Mouse (Mus musculus) lung, postnatal 0 days (tissue): ENCODE results near the gene Olfr270. TPM values are rescaled to one million over a fixed set of nuclear protein-coding genes. Genes with fewer than 3 reads are reported as not detected.

Experiments
- ATAC-seq: fragments of 200-750 bp; cut with Nextera tagmentation; 2 replicates; pipeline ENCODE4 v1.8.0; 2017; ENCODE audit warnings: moderate library complexity
- DNase-seq: peaks from one replicate; pipeline ENCODE4 v3.0.0-alpha.2; 2016; ENCODE audit warnings: low spot score
- H3K27ac ChIP-seq: fragments of 300-500 bp; sonication (generic); 2 replicates; pipeline ENCODE4 v1.5.1; 2014; ENCODE audit warnings: antibody characterized with exemption, mild to moderate bottlenecking, low read length, mixed read lengths
- H3K27me3 ChIP-seq: fragments of 300-500 bp; sonication (generic); replicated peaks from 2 replicates; pipeline ENCODE4 v1.6.1; 2014; ENCODE audit warnings: low read length, mixed read lengths; ENCODE audit not compliant: insufficient read depth
- H3K36me3 ChIP-seq: fragments of 300-500 bp; sonication (generic); 2 replicates; pipeline ENCODE4 v1.6.1; 2014; ENCODE audit warnings: low read length, mixed read lengths; ENCODE audit not compliant: insufficient read depth
- H3K4me1 ChIP-seq: fragments of 300-500 bp; sonication (generic); 2 replicates; pipeline ENCODE4 v1.6.1; 2014; ENCODE audit warnings: antibody characterized with exemption, low read depth, low read length, mixed read lengths; ENCODE audit not compliant: insufficient read depth
- H3K4me2 ChIP-seq: fragments of 300-500 bp; sonication (generic); replicated peaks from 2 replicates; pipeline ENCODE4 v1.6.1; 2014; ENCODE audit warnings: low read depth, mild to moderate bottlenecking, low read length, moderate library complexity, mixed read lengths
- H3K4me3 ChIP-seq: fragments of 300-500 bp; sonication (generic); 2 replicates; pipeline ENCODE4 v1.5.1; 2014; ENCODE audit warnings: low read depth, low read length
- H3K9ac ChIP-seq: fragments of 300-500 bp; sonication (generic); replicated peaks from 2 replicates; pipeline ENCODE4 v1.6.1; 2014; ENCODE audit warnings: low read depth, mild to moderate bottlenecking
- H3K9me3 ChIP-seq: fragments of 300-500 bp; sonication (generic); 2 replicates; pipeline ENCODE4 v1.6.1; 2016; ENCODE audit warnings: low read length, mixed read lengths
- CTCF ChIP-seq: IDR thresholded peaks from 2 replicates; pipeline ENCODE4 v1.5.1; 2016; ENCODE audit warnings: antibody characterized with exemption, mild to moderate bottlenecking
- EP300 ChIP-seq: IDR thresholded peaks from 2 replicates; pipeline ENCODE4 v1.6.1; 2016; ENCODE audit warnings: antibody characterized with exemption, mild to moderate bottlenecking, control low read depth
- WGBS: fragments of 180-500 bp; shearing (Covaris S2); extraction: QIAGEN DNeasy Blood & Tissue Kit; methylation state at CpG from one replicate; pipeline ENCODE4 v1.1.7; 2014; 5-methylcytosine and 5-hydroxymethylcytosine counted together
- polyA plus RNA-seq: library from polyadenylated mRNA; unstranded; fragments of >200 nt; fragmentation: Nextera tagmentation; extraction: Ambion mirVana; gene quantifications from 2 replicates; pipeline ENCODE4 v1.2.1, GENCODE M21; 2015

Olfr270 gene
- polyA plus RNA-seq, 1 experiment from 2014 or later: not detected

DNA sequence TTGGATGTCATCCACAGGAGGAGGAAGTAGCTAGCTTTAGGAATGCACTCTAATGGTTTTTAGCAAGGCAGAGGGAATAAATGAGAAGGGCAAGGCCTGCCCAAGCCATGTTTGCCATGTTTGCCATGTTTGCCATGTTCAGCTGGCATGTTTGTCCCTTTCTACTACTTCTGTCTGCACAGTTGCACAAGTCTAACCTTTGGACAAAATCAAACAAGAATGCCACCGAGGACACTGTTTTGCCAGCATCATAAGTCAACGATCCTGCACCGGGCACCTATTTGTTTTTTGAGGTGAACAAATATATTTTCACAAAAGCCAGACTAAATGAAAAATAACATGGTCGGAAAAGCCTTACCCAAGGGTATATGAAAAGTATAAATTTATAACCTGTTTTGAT lies 45.5 kb downstream of the Olfr270 start:
- no peaks in the 10 kb centered on the region for H3K36me3 ChIP-seq
- no peaks in the 10 kb centered on the region for H3K27me3 ChIP-seq
- H3K4me3 ChIP-seq: no peak overlapping the region
- ATAC-seq (no peak), DNase-seq (no peak)
- 83% methylated on average over 4 of the region's 4 CpGs for WGBS
- H3K9ac ChIP-seq: no peak overlapping the region
- TF ChIP-seq CTCF (no peak), EP300 (no peak)
- no peak overlapping the region for H3K27ac ChIP-seq
- H3K4me2 ChIP-seq: no peak overlapping the region
- H3K4me1 ChIP-seq: peaks cover 5% of the 10 kb centered on the region; the same call in 1 of the 2 replicates
- H3K9me3 ChIP-seq: no peaks in the 10 kb centered on the region

DNA sequence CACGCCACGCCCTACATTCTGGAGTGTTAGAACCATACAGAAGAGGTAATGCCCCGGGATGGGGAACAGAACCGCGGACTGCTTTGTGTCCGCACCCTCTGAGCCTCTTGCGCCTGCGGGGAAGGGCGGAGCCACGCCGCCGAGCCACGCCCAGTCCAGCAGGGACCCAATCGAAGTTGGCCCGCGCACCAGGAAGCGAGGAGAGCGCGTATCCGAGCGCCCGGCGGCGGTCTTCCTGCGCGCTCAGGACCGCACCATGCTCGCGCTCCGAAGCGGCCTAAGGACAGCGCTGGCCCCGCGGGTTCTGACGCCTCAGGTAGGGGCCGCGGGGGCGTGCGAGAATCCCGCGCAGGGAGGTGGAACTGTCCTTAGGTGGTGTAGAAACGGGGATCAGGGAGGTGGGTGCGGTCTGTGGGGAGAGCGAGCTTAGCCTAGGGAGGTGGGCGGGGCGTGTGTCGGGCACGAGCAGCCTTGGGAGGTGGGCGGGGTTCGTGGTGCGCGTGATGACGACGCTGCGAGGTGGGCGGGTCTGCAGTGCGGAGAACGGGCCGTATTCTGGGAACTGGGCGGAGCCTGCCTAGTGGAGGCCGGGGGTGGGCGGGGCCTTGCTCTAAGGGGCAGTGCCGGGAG lies 47.5 kb downstream of the Olfr270 start, which contains the start of gene Nipsnap3b:
Nipsnap3b (plus strand) TSS at position 149 of the 630 bp plus-strand sequence.
- 2% methylated on average over 60 of the region's 63 CpGs for WGBS
- DNase-seq (peak; percentile 99), ATAC-seq (peak; percentile 97)
- peak within 1 kb of the TSS; percentile 84 for H3K27ac ChIP-seq
- peak within 1 kb of the TSS; percentile 74 for H3K4me3 ChIP-seq
- H3K27me3 ChIP-seq: no peaks in the 10 kb centered on the region
- H3K4me2 ChIP-seq: peak within 1 kb of the TSS; percentile 50
- TF ChIP-seq EP300 (no peak), CTCF (no peak)
- peak within 1 kb of the TSS; percentile 58 for H3K9ac ChIP-seq
- H3K4me1 ChIP-seq: peaks cover 5% of the 10 kb centered on the region; the same call in 1 of the 2 replicates
- H3K9me3 ChIP-seq: 0 out of 2 replicates have a peak, but pooled peaks cover under 1% of the 10 kb centered on the region
- H3K36me3 ChIP-seq: no peaks in the 10 kb centered on the region

- TF ChIP-seq EP300: no peak
- TF ChIP-seq CTCF: no peak
- Histone ChIP-seq H3K36me3 (peaks cover 3% of the 10 kb centered on the region), H3K27ac (no peak overlapping the region), H3K4me1 (peaks cover 5% of the 10 kb centered on the region; the same call in 1 of the 2 replicates), H3K9me3 (0 out of 2 replicates have a peak, but pooled peaks cover 3% of the 10 kb centered on the region), H3K27me3 (no peaks in the 10 kb centered on the region), H3K9ac (no peak overlapping the region), H3K4me3 (no peak overlapping the region), H3K4me2 (no peak overlapping the region)
- DNase-seq (no peak), ATAC-seq (no peak)
- WGBS: 87% methylated on average over 7 of the region's 7 CpGs
These were observed 50.1 kb downstream of the Olfr270 start for GRCm38 (mm10) chr4:53014421-53014820.

DNA sequence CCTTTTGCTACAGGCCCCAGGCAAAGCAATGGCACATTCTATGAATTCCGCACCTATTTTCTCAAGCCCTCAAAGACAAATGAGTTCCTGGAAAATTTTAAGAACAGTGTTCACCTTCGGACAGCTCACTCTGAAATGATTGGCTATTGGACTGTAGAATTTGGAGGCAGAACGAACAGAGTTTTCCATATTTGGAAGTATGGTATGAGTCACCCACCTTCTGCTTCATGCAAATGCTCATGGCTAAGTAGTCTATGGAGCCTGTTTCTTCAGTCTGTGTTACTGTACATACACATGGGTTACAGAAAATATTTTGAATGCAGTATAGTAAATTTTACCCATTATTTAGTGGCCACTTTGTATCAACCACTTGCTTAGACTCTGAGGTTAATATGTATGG lies 50.7 kb downstream of the Olfr270 start:
- 0 out of 2 replicates have a peak, but pooled peaks cover 3% of the 10 kb centered on the region for H3K9me3 ChIP-seq
- no peak overlapping the region for H3K4me3 ChIP-seq
- no peak overlapping the region for H3K4me2 ChIP-seq
- H3K9ac ChIP-seq: no peak overlapping the region
- no peak overlapping the region for H3K27ac ChIP-seq
- H3K27me3 ChIP-seq: no peaks in the 10 kb centered on the region
- TF ChIP-seq CTCF (no peak), EP300 (no peak)
- DNase-seq (no peak), ATAC-seq (no peak)
- peaks cover 3% of the 10 kb centered on the region for H3K36me3 ChIP-seq
- WGBS: 91% methylated on average over 3 of the region's 3 CpGs
- peaks cover 5% of the 10 kb centered on the region; the same call in 1 of the 2 replicates for H3K4me1 ChIP-seq

DNA sequence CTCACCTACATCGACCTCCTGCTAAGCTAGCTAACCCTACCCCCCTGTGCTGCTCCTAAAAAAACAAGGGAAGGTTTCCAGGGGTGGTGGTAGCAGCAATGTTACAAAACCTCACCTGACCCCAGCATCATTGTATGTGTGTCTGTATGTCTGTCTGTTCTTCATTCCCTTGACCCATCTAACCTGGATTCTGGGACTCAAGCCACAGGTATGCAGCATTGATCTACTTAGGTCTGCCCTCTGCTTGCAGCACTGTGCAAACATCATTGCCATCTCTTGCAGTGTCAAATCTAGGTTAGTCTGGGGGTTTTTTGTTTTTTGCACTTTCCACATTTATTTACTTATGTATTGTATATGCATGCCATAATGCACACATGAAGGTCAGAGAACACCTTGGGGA lies 54.0 kb downstream of the Olfr270 start:
- TF ChIP-seq EP300 (no peak), CTCF (no peak)
- Histone ChIP-seq H3K9ac (no peak overlapping the region), H3K4me3 (no peak overlapping the region), H3K4me2 (no peak overlapping the region), H3K9me3 (0 out of 2 replicates have a peak, but pooled peaks cover 3% of the 10 kb centered on the region), H3K36me3 (peaks cover 9% of the 10 kb centered on the region), H3K4me1 (no peaks in the 10 kb centered on the region), H3K27ac (no peak overlapping the region), H3K27me3 (no peaks in the 10 kb centered on the region)
- ATAC-seq (no peak), DNase-seq (no peak)
- 88% methylated on average over 1 of the region's 1 CpGs for WGBS

Other genes with a start within 250 kb of the Olfr270 start
- gene Olfr275, start 149.9 kb upstream of the Olfr270 start, polyA plus RNA-seq: not detected in 2 replicates
- not detected in 2 replicates for gene Olfr273, start 105.3 kb upstream of the Olfr270 start, polyA plus RNA-seq
- gene Olfr272, start 45.4 kb upstream of the Olfr270 start, polyA plus RNA-seq: not detected in 2 replicates
- gene Nipsnap3a, start 24.7 kb downstream of the Olfr270 start, polyA plus RNA-seq: not detected in 2 replicates
- 77.4 and 79.4 TPM in 2 replicates for gene Nipsnap3b, start 47.3 kb downstream of the Olfr270 start, polyA plus RNA-seq
- 3.7 and 4.6 TPM in 2 replicates for gene Abca1, start 195.3 kb downstream of the Olfr270 start, polyA plus RNA-seq